Mouse (Mus musculus): Measurements from ENCODE around the gene Ppp1r9a.
A peak's percentile ranks its signal among the peaks of the same experiment; 100 is the strongest.

The Ppp1r9a gene

DNA sequence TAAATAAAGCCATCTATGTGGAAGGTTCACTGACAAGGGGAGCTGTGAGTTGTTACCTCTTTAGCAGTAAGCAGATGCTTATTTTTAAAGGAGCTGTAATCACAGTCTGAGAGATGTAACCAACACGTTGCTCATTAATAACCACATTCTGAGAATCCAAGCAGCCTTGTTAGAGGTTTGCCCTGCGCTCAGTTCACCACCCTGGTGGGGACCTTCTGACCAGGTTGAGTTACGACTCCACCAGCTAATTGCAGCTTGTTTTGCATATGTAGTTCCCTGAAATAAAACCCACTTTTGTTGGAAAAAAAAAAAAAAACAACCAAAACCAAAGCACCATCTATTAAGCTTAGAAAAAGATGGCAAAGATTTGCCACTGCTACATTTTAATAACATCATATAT, 205.8 kb downstream of the Ppp1r9a start:
- no peak for DNase-seq (ENCODE audit: low read depth)

DNA sequence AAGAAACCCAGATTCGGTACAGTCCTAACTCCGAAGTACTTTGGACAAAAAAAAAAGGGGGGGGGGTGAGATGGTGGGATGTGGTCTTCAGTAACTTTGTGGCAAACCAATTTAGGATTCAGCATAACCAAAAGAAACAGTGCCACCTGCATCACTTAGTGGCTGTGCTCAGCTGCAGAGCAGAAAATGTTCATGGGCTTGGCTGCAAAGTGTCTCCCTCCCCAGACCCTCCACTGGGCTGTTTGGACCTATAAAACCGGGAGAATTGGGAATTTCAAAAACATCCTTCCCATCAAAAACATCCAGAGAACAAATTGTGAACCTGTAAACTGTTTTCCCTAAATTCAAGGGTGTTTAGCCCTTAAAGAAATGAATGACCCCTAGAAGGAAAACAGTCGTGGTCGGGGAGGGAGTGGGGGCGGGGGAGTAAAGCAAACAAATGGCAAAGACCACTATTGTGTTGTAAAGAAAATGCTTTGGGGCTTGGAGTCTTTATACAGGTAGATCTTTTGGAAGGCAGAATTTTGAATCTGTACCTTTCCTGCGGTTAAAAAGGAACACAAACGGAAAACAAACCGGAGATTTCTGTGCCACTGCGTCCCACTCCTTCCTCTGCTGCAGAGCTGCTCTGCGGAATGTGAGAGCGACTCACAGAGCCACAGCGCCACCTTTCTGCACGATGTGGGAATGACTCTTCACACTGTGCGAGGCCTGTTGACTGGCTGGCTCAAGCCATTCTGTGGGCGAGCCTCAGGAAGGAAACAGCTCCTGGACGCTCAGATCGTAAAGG, 207.4 kb downstream of the Ppp1r9a start:
- peak; percentile 46 for DNase-seq (ENCODE audit: low read depth)

DNA sequence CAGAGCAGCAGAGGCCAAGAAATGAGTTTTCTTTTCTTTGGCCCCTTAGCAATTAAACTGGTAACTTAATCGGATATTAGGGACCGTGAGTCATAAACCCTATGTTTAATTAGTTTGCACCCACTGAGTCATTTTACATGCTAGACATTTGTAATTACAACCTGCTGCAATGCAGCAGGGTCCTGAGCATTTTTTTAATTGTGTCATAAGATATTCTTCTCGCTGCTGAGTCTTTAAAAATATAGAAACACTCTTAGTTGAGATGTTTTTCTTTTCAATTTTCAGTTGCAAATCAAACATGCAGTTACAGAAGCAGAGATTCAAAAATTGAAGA, 208.0 kb downstream of the Ppp1r9a start:
- DNase-seq (ENCODE audit: low read depth): no peak

DNA sequence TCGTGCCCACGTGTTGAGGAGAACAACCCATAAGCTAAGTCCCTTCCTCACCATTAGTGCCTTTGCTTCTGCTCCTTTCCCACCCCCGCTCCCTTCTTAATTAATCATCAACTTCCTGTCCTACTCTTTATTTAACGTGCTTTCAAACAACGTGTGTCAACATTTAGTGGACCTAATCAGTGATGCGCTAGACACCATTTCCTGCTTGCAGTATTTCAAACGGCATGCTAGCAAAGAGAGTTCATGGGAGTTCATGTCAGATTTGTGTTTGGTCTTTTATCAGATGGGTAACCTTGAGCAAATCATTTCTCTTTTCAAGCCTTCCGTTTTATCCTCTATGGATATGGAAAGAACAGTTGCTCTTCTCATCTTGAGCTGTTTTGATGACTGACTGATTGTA, 210.4 kb downstream of the Ppp1r9a start:
- DNase-seq (ENCODE audit: low read depth): no peak

DNA sequence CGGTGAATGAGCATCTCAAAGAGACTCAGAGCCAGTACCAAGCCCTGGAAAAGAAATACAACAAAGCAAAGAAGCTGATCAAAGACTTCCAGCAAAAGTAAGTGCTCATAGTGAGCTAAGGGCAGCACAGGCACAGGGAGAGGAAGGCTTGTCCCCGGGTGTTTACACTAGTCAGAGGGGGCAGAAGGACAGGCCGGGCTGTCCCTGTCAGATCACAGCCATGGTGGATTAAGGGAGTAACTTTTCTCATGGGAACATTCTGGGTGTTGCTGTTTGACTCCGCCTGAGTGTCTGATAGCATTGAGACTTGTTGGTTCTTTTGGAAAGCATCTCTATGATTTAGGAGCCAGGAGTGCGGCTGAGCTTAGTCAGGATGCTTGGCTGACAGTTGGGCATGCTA, 211.0 kb downstream of the Ppp1r9a start:
- no peak for DNase-seq (ENCODE audit: low read depth)

DNA sequence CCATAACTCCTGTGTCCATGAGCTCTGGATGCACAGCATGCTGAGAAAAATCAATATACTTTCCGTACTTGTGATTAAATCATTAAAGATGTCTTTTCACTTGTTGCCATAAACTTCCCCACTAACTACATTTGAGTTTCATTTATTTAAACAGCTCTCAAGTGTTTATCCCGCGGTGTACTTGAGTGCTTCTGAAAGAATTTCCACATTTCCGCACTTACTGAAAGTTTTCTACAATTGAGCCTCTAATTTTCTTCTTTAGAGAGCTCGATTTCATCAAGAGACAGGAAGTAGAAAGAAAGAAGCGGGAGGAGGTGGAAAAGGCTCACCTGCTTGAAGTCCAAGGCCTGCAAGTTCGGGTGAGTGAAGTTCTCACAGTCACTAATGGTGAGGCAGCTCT, 212.1 kb downstream of the Ppp1r9a start:
- no peak for DNase-seq (ENCODE audit: low read depth)

DNA sequence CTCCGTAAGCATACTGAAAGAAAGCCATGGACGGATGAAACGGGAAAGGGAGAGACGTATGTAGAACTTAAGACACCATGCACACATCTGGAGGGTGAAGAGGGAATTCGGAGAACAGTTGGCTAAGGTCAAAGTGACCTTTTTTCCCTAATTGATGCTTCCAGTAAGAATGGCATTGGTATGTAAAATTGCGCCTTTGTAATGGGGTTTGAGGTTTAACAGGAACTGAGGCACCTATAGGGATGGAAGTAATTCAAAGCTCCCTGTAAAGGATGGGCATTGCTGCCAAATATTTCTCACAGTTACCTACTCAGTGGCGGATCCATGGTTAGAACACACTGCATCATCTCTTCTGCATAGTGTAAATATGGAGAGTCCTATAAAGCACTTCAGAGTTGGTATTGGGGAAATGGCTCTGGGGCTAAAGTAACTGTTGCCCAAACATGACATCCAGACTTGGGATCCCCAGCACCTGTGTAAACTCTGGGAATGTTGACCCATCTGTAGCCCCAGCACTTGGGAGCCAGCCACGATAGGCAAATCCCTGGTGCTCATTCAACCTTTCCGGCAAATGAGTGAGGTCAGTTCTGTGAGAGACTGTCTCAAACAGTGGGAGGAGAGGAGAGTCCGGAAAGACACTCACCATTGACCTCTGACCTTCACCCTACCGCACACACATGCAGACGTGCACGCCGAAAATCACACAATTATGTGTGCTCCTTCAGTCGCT, 216.6 kb downstream of the Ppp1r9a start:
- no peak for DNase-seq (ENCODE audit: low read depth)

DNA sequence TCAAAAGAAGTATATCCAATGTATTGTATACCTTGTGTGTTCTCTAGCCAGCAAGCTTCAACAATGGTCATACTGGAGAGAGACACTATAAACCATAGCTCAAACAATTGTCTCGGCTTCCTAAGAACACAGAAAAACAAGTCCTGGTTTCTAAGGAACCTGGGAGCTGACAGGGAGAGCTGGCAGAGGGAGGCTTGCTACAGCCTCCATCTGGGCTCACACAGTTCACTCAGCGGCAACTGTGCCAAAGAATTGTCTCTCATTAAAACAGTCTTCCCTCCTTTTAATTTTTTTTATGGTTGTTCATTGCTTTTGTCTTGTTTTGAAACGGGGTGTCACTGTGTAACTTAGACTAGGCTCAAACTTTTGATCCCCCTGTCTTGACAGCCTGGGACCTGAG, 217.5 kb downstream of the Ppp1r9a start:
- DNase-seq (ENCODE audit: low read depth): no peak

DNA sequence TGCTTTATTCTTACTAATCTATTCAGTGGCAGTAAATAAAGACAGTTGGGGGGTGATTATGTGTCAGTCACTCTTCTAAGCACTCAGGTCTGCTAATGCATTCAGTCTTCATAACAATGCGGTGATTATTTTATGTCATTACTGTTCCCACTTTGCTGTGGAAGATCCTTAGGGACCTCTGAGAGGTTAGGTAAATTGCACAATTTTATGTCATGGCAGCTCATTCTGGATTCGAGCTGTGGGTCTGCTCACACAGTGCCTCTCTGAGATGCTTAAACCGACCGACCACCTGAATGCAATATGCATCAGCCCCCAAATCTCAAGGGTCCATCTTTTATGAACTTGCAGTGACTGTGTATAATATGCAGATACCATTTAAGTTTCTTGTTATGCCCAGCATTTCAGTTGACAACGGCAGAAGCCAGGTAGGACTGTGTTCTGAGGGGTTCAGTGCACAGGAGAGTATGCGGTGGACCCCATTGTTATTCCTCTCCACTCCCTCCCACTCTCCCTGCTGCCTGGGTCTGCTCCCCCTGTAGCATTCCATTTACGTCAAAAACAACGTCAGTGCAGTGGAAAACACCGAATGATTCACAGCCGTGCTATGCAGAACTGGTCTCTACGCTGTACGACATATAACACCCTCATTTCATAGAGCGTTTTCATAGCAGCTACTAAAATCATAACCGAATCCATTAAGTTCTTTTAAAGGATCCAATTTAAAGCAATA, 226.8 kb downstream of the Ppp1r9a start:
- DNase-seq (ENCODE audit: low read depth): no peak

DNA sequence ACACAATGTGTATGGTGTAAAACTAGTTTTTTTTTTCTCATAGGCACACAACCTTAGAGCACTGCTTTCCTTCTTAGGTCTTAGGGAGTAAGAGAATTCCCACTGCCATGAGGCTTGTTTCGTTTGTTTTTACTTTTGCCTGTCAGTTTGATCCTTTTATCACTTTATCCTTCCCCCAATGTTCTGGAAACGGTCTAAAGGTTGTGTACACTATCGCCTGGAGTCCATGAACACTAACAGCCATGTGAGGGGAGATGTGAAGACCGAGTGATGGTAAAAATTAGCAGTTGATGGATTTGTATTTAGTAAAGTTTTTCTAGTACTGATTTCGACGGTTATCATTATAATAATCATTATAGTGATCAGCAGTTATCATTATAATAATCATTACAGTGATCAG, 232.3 kb downstream of the Ppp1r9a start:
- DNase-seq (ENCODE audit: low read depth): no peak

DNA sequence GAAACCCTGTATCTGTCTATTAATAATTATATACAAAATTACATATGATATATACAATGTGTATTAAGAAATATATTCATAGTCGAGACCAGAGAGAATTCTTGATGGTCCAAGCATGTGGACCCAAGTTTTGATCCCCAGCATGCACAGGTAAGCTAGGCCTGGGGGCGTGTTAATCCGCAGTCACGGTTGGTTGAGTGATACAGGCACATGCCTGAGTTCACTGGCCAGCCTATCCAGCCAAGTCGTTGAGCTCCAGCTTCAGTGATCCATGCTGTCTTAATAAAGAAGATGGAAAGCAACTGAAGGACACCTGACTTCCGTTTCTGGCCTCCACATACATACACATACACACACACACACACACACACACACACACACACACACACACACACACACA, 233.3 kb downstream of the Ppp1r9a start:
- no peak for DNase-seq (ENCODE audit: low read depth)

DNA sequence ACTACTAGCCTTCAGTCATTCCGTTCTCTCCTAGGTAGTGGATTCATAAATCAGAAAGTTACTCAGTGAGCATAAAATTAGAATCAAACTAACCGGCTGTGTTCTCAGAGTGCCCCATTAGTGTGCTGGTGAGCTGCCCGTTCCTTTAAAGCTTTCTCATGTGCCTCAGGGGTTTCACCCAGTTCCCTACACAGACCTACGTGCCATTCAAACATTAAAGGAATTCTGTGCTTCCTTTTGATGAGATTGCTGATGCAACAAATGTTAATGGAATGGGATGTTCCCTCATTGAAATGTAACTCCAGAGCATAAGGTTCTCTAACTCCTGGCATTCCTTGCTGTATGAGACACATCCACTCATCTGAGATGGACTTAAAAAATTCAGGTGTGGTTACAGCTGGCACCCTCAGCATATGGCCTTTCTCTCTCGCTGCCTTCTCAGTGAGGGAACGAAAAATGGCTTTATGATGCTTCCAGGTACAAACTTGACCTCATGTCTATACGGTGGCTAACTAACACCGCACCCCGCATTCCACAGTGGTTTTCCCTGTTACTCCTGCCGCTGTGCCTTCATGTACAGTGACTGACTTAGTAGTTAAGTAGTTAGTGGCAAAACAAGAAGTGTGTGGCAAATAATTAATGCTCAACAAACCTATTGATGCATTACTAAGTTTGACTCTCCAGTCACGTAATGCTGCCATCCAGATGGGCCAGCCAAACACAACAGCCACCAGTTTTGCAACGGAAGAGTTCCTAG, 236.3 kb downstream of the Ppp1r9a start:
- no peak for DNase-seq (ENCODE audit: low read depth)

DNA sequence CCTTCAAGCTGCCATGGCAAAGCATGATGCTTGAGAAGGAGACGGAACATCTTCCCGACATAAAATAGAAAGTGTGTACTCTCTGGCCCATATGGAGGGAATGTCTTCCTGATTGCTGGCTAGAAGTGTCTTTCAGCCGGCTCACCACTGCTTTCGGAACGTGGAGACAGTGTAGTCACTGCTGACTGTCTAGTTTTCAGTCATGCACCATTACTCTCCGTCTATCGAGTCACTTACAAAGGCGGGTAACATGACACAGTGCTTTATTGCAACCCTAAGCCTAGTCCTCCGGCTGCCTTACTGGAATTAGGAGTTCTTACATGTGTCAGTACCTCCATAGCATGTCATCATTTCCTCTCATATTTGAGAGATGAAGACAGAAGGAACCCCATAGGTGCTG, 236.9 kb downstream of the Ppp1r9a start:
- no peak for DNase-seq (ENCODE audit: low read depth)

DNA sequence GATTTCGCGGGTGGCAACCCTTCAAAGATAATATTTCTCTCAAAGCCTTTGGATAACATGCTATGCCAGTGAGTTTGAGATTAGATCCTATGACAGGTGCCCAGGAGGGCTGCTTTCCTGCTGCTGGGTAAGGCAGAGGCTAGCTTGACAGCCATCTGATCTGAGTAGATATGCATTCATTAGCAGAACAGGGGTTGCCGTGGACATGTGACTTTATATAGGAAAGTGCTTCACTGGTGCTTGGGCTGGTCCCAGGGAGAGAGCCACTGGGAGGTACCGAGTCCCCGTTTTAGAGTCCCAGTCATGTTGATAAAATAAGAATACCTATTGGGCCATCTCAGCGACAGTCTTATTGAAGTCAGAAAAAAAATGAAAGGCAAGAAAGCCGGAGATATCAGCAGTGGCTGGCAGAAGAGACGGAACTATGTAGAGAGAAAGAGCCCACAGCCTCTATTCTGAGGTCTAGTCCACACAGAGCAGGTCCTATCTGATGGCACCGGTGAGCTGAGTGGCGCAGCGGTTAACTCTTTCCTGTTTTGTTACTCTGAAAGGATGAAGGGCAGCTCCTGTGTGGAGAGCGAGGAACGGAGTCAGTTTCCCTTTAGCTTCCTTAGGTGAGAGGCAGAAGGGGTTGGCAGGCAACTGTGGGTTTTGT, 244.9 kb downstream of the Ppp1r9a start:
- no peak for DNase-seq (ENCODE audit: low read depth)

DNA sequence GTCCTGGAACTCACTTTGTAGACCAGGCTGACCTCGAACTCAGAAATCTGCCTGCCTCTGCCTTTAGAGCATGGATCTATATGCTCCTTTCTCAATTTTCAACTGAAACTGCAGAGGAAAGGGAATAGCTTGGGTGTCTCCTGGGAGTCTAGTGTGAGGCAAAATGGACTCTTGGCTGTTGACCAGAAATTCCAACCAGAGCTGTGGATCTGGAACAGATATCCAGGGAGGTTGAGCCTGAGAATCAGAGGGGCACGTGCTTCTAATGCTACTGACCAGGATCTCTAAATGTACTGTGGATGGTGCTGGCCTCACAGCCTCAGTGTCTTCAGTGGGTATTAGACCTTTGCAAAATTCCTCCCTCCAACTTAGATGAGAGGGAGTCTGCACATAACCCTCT, 247.2 kb downstream of the Ppp1r9a start:
- no peak for DNase-seq (ENCODE audit: low read depth)

DNA sequence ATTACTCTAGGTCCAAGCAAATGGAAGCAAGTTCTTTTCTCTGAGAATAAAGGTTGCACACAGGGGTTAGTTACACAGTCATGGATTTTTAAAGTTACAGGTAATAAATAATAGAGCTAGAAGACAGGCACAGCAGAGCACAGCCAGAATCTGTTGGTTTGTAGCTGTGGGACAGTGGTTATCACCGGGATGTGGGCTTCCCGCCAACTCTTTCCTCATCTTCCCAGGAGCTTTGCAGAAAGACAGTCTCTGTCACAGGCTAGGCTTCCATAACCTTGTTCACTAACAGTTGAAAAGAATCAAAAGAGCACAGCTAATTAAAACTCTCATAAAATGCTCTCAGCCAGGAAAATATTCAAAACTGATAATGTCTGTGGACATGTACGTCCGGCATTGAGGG, 248.5 kb downstream of the Ppp1r9a start:
- no peak for DNase-seq (ENCODE audit: low read depth)

DNA sequence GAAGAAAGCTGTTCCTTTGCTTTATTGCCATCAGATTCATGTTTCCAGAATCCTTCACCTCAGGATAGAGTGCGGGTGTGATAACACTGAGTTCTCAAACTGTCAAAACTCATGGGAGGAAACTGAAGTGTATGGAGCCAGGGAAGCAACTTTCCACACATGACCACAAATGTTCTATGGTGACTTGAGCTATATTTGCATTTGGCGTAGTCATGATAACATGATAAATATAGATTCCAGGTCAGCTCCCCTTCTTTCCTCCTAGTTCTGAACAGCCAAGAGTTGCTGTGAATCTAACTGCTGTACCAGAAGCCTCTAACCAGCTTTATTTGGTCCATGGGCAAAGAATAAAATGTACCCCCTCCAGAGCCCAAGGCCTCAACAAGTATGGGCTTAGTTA, 249.5 kb downstream of the Ppp1r9a start:
- DNase-seq (ENCODE audit: low read depth): no peak

DNA sequence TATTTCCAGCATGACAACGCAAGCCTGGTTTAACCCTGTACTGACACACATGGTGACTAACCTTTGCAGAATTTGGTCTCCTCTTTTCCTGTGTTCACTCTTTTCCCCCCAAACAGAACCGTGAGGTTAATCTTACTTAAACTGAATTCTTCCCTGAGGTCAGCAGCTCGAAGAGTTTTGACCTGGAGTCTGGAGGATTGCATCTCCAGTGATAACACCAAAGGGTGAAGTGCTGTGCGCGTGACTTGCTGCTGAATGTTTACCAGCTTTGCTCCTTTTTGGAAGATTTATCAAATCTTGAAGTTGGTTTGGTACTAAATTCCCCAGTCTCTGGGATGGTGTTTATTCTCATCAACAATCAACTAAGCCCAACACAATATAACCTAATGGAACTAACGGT, 252.1 kb downstream of the Ppp1r9a start:
- DNase-seq (ENCODE audit: low read depth): no peak

DNA sequence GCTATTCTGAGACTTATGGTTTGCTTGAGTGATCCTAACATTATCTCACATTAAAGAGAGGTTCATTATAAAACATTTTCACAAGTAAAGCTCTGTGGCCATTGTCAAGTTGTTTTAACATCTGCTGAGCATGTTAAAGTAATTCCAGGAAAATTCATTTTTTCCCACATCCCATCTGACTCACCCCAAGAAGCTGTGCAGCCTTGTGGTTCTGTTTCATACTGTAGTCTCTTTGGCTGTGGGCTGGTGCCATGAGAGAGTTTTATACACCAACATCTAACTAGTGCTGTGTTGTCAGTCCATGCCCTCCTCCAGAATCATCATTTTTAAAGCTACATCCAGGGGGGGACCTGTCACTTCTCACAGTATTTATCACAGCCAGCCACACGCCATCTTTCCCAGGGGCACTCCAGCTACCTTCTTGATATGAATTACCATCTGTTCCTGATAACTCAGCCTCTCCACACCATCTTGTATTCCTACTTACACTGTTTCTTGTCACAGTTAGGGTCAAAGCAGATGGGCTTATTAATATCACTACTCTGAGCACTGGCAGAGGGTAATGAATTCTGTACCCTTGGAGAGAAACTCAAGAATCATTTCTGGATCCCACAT, 252.7 kb downstream of the Ppp1r9a start:
- DNase-seq (ENCODE audit: low read depth): peak; percentile 35

DNA sequence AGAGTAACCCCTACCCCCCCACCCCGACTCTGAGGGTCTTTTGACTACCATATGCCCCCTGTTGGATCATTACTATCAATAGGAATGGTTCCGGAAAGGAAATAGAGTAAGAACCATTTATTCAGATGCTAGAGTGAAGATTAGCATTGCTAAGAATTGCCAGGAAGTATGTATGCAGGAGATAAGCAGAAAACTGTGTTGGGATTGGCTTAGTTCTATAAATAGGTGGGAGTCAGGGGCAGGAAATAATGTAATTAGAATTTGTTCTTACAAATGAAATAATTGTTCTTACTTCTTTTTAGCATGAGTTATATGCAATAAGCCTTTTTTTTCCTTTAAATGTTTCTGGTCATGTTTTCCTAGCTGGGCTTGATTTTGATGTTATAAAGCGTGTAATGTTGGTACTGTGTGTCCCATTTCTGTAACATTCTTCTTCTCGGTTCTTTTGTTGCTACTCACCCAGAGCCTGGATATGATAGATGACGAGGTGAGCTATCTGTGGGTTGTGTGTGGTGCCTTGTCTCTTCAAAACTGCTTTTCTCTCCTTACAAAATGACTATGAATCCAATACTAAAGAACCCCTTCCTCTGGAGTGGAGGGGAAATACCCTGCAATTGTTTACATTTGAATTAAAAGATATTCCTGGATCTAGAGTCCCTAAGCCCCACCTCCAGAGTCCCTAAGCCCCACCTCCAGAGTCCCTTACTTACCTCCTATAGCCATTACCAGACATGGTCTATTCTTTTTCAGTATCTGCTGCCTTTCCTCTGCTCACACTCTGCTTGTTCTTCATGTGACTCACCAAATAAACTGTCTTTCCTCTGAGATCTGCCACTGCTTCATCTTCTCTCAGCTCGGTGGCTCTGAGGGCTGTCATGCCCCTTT, 254.1 kb downstream of the Ppp1r9a start:
- DNase-seq (ENCODE audit: low read depth): no peak
